Mouse (Mus musculus) kidney, adult 10 weeks (tissue): ENCODE measurements around the gene Cbln4. TPM values are rescaled to one million over a fixed set of nuclear protein-coding genes. Genes with fewer than 3 reads are reported as not detected.

Source experiments
- polyA plus RNA-seq: library from polyadenylated mRNA; stranded (reverse); fragments of 350-450 nt; fragmentation: Illumina TruSeq; extraction: RNeasy Lipid Tissue Mini Kit (QIAGEN cat#74804); gene quantifications from one replicate; pipeline ENCODE4 v1.2.3, GENCODE M21; 2014; ENCODE audit warnings: low read depth, low replicate concordance

The Cbln4 gene
- not detected for polyA plus RNA-seq

DNA sequence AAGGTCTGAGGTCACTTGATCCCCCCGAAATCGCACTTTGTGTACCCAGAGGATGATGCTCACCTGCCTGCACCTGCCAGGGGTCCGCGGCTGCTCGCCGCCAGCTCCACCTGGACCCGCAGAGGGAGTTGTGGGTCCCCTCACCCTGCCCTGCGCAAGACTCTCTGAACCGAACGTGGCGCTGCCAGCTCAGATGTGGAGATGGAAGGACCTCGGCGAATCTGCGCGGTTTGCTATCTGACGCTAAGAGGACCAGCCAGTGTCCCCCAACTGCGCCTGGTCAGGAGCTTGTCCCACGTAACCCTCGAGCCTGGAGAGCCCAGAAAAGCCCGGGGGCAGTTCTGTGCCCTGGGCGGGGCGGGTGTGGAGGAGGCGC lies at the start of gene Cbln4:
Gene Cbln4, minus strand, starts transcription at position 232 of the 376 bp plus-strand sequence.

Other genes with a start within 250 kb of the Cbln4 start
- not detected for gene Mc3r, start 205.0 kb upstream of the Cbln4 start, polyA plus RNA-seq